Mouse (Mus musculus) midbrain, embryonic 12.5 days (tissue): Measurements from ENCODE around the gene Commd8. TPM values are rescaled to one million over a fixed set of nuclear protein-coding genes. Genes with fewer than 3 reads are reported as not detected.

Experiments used
- ATAC-seq: fragments of 200-750 bp; cut with Nextera tagmentation; 2 replicates; pipeline ENCODE4 v1.8.0; 2017; ENCODE audit warnings: low read depth, moderate TSS enrichment, moderate library complexity; ENCODE audit not compliant: low FRiP score
- H3K27ac ChIP-seq: fragments of 300-500 bp; sonication (generic); replicated peaks from 2 replicates; pipeline ENCODE4 v1.5.1; 2016; ENCODE audit warnings: mild to moderate bottlenecking
- H3K27me3 ChIP-seq: fragments of 300-500 bp; sonication (generic); 2 replicates; pipeline ENCODE4 v1.6.1; 2016; ENCODE audit warnings: mild to moderate bottlenecking
- H3K36me3 ChIP-seq: fragments of 300-500 bp; sonication (generic); 2 replicates; pipeline ENCODE4 v1.6.1; 2016
- H3K4me1 ChIP-seq: fragments of 300-500 bp; sonication (generic); 2 replicates; pipeline ENCODE4 v1.6.1; 2016
- H3K4me2 ChIP-seq: fragments of 300-500 bp; sonication (generic); replicated peaks from 2 replicates; pipeline ENCODE4 v1.6.1; 2016; ENCODE audit warnings: mild to moderate bottlenecking, moderate library complexity
- H3K4me3 ChIP-seq: fragments of 300-500 bp; sonication (generic); 2 replicates; pipeline ENCODE4 v1.5.1; 2016; ENCODE audit warnings: mild to moderate bottlenecking
- H3K9ac ChIP-seq: fragments of 300-500 bp; sonication (generic); replicated peaks from 2 replicates; pipeline ENCODE4 v1.6.1; 2016; ENCODE audit warnings: mild to moderate bottlenecking, moderate library complexity
- H3K9me3 ChIP-seq: fragments of 300-500 bp; sonication (generic); 2 replicates; pipeline ENCODE4 v1.6.1; 2016; ENCODE audit warnings: mild to moderate bottlenecking
- WGBS: fragments of 180-500 bp; shearing (Covaris S2); methylation state at CpG from one replicate; pipeline ENCODE4 v1.1.7; 2016; 5-methylcytosine and 5-hydroxymethylcytosine counted together
- polyA plus RNA-seq: library from polyadenylated mRNA; unstranded; fragments of >200 nt; fragmentation: Nextera tagmentation; extraction: Ambion mirVana; gene quantifications from 2 replicates; pipeline ENCODE4 v1.2.1, GENCODE M21; 2016

Commd8 gene
- polyA plus RNA-seq, 1 experiment from 2014 or later, result 162 TPM

DNA sequence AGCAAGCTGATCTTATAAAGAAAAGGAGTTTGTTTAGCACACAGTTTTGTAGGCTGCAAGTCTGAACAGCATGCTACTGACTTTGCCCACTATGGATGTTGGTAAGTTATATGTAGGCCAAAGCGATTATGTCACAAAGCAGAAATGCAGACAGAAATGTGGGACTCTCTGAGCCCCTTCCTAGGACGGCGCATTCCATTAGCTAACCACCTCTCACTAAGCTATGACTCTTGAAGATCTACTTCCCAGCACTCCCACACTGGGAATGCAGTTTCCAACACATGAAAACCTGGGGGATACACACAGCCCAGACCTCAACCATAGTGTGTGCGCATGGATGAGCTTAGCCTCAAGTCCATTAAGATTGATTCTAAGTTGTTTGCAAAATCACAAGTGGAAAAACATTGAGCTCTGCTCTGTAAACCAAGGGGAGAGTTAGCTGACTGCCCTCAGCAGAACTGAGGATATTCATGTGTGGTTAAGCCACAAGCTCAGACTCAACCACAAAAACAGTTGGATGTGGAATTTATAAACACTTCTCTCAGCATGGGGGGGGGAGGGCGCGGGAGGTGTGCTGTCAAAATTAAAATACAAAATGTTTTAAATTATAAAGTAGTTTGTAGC lies 45.5 kb downstream of the Commd8 start:
- H3K27me3 ChIP-seq, result no peaks in the 10 kb centered on the region
- H3K4me3 ChIP-seq, result no peak overlapping the region
- no peak overlapping the region for H3K4me2 ChIP-seq
- no peak for ATAC-seq
- no peaks in the 10 kb centered on the region for H3K36me3 ChIP-seq
- no peaks in the 10 kb centered on the region for H3K9me3 ChIP-seq
- WGBS, result 92% methylated on average over 6 of the region's 6 CpGs
- no peaks in the 10 kb centered on the region for H3K4me1 ChIP-seq
- H3K9ac ChIP-seq, result no peak overlapping the region
- no peak overlapping the region for H3K27ac ChIP-seq
